Mouse (Mus musculus): ENCODE results near the gene Upk1b. TPM values are rescaled to one million over a fixed set of nuclear protein-coding genes. Genes with fewer than 3 reads are reported as not detected.

Upk1b gene
- not detected for polyA plus RNA-seq (2017; shearing (Covaris generic))

DNA sequence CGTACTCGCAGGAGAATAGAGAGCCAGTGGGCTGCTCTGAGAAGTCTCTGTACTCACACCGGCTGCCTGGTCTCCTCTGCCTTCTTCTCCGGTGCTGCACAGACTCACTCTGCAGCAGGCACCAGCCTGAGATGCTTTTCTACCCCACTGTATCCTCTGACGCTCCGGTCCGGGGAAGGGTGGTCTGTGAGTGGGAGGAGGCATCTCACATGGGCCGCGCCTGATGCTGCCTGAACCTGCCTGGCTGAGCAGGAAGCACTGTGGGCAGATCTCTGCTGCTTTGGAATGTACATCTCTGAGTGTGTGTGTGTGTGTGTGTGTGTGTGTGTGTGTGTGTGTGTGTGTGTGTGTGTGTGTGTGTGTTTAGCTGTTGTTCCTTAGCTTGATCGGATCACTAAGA lies at the start of gene Upk1b:
TSS of gene Upk1b (minus strand) at position 238 of the 400 bp plus-strand sequence.

DNA sequence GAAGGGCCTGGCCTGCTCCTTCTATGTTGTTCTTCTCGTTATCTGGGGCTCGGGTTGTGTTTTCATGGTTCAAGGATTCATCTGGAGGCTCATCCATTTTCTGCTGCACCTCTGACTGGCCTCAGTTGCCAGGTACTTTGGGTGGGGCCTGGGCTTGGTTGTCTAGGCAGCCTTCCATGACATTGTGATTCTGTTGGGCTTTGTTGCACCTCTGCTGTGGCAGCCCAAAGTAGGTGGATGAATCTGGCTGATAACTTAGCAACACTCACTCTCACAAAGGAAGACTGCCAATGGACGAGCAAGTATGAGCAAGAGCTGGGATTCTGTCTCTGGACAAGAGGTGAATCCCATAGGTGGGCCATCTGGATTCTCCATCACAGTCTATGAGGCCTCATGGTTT lies 28.5 kb upstream of the Upk1b start, which contains the start of gene 4930435E12Rik:
TSS of gene 4930435E12Rik (minus strand) at position 101 of the 400 bp plus-strand sequence.

GRCm38 (mm10) chr16:38742113-38742658 lies 57.9 kb downstream of the Upk1b start, which contains the start of gene B4galt4:
Gene B4galt4, plus strand, starts transcription at chr16:38742264.

Other genes with a start within 250 kb of the Upk1b start
- gene Tmem39a, start 241.6 kb downstream of the Upk1b start, polyA plus RNA-seq (2017; shearing (Covaris generic)) = 78.8 TPM
- 64.9 TPM for gene Arhgap31, start 87.1 kb downstream of the Upk1b start, polyA plus RNA-seq (2017; shearing (Covaris generic))
- gene B4galt4, start 58.1 kb downstream of the Upk1b start, polyA plus RNA-seq (2017; shearing (Covaris generic)) = 1.7 TPM
- gene 4930435E12Rik, start 28.4 kb upstream of the Upk1b start, polyA plus RNA-seq (2017; shearing (Covaris generic)) = not detected
- not detected for gene Igsf11, start 92.3 kb upstream of the Upk1b start, polyA plus RNA-seq (2017; shearing (Covaris generic))

Data from effector memory CD4-positive, alpha-beta T cell, adult 7 months (primary cell).